Mouse (Mus musculus): Measurements from ENCODE around the gene Sf1. TPM values are rescaled to one million over a fixed set of nuclear protein-coding genes. Genes with fewer than 3 reads are reported as not detected.
A peak's percentile ranks its signal among the peaks of the same experiment; 100 is the strongest.

Gene Sf1
- total RNA-seq, 1 experiment: 150 TPM

DNA sequence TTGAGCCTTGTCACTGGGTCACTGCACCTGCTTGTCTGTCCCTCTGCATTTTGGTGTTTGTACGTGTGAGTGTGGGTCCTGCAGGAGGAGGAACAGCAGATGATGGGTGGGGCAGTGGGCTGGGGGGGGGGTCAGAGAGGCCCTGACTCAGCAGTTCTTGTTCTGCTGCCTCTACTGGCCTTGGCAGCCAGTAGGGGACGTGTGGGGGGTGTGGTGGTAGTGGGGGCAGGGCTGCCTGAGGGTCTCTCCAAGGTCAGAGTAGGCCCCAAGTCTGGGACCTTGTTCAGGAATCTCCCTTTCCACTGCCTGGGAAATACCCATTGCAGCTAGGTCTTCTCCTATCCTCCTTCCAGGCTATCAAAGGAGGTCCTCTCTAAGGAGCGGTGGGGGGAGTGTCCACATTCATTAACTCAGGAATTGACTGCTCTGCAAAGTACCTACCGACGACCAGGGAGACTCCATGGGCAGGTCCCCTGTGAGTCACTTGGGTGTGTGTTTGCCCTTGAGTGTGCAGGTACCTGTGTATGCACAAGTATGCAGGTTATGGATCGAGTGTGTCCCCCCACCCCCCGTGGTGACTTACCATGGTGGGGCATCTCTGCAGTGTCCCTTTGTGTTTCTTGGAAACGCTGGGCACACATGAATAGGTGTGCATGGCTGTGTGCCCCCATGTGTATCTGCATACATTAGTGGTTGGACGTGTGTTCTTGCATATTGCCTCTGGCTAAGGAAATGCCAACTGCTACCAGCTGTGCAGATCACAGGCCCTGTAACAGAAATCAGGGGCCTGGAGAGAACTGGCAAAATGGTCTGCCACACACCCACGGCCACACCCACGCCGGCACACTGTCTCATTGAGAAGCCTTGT lies 53.6 kb downstream of the Sf1 start:
- in situ Hi-C loops (cut with MboI; ENCODE audit: low sequenced_read_pairs in 2 of 2, unreplicated experiment in 2 of 2): no loop called here
- Histone ChIP-seq H3K4me1 (ENCODE audit: control insufficient read depth in 2 of 2, insufficient read depth in 2 of 2, low read length in 2 of 2, poor library complexity in 1 of 2) (peaks cover 13 to 38% of the 10 kb centered on the region in 2 experiments), H3K4me3 (ENCODE audit: insufficient read depth in 1 of 2, low read depth in 1 of 2, low read length in 2 of 2, poor library complexity in 1 of 2, severe bottlenecking in 1 of 2) (peak overlapping the region; percentile 7 to 14; a peak in 2 of 4 replicates), H3K9me3 (ENCODE audit: control insufficient read depth, insufficient read depth, low read depth, low read length) (no peaks in the 10 kb centered on the region), H3K27ac (ENCODE audit: insufficient read depth, low read depth, low read length, poor library complexity, severe bottlenecking) (peak overlapping the region; percentile 80), H3K9ac (ENCODE audit: insufficient read depth, low read depth, low read length, poor library complexity, severe bottlenecking) (peak overlapping the region; percentile 47; the same call in 1 of the 2 replicates), H3K36me3 (ENCODE audit: control insufficient read depth, insufficient read depth, low read length, poor library complexity, severe bottlenecking) (peaks cover 2% of the 10 kb centered on the region; the same call in 1 of the 2 replicates)
- DNase-seq (ENCODE audit: low read depth, low spot score): no peak
- TF ChIP-seq ZC3H11A (IDR thresholded peaks at IDR 0.05; ENCODE audit: borderline replicate concordance, low read depth, low read length) (no peak), ZNF384 (IDR thresholded peaks at IDR 0.05; ENCODE audit: low read depth, low read length) (no peak), MAFK (IDR thresholded peaks at IDR 0.05; ENCODE audit: insufficient read depth, low read depth, low read length) (peak; percentile 91), HCFC1 (IDR thresholded peaks at IDR 0.05; ENCODE audit: borderline replicate concordance, insufficient read depth, low read length) (no peak)

DNA sequence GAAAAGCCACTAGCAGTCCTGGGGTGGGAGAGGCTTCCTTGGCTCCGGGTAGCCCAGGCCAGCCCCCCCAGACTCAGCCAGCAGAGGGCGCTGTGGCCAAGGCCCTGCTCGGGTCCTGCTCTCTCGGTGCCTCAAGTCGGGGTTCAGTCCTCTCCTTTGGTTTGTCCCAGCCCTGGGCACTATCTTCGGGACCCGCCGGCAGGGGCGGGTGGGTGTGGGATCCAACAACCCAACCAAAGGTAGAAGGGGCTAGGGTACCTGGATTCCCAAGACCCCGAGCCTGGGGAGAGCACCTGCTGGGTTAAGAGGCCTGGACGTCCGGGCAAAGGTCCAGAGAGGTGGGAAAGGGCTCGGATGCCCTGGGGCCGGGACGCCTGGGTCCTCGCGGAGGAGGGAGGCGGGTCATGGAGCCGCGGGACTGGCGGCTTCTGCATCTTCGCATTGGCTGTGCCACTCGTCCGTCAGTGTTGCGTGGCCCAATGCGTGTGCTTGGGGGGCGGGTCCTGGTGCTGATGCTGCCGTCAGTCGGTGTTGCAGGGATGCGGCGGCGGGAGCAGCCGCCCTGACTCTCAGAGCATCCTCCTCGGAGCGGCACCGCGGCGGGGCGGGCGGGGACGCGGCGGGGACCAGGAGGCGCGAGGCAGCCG lies 54.9 kb downstream of the Sf1 start, which contains the start of gene Nrxn2:
Nrxn2 (plus strand) TSS at position 499 of the 647 bp plus-strand sequence.
- in situ Hi-C loops (cut with MboI; ENCODE audit: low sequenced_read_pairs in 2 of 2, unreplicated experiment in 2 of 2): no loop called here
- Histone ChIP-seq H3K9ac (ENCODE audit: insufficient read depth, low read depth, low read length, poor library complexity, severe bottlenecking) (peak within 1 kb of the TSS; percentile 62; the same call in 1 of the 2 replicates), H3K9me3 (ENCODE audit: control insufficient read depth, insufficient read depth, low read depth, low read length) (no peaks in the 10 kb centered on the region), H3K27ac (ENCODE audit: insufficient read depth, low read depth, low read length, poor library complexity, severe bottlenecking) (peak within 1 kb of the TSS; percentile 80; the same call in 1 of the 2 replicates), H3K4me3 (ENCODE audit: insufficient read depth in 1 of 2, low read depth in 1 of 2, low read length in 2 of 2, poor library complexity in 1 of 2, severe bottlenecking in 1 of 2) (peak within 1 kb of the TSS; percentile 63 to 98), H3K4me1 (ENCODE audit: control insufficient read depth in 2 of 2, insufficient read depth in 2 of 2, low read length in 2 of 2, poor library complexity in 1 of 2) (peaks cover 9 to 38% of the 10 kb centered on the region in 2 experiments; a peak in 3 of 4 replicates), H3K36me3 (ENCODE audit: control insufficient read depth, insufficient read depth, low read length, poor library complexity, severe bottlenecking) (peaks cover 2% of the 10 kb centered on the region; the same call in 1 of the 2 replicates)
- DNase-seq (ENCODE audit: low read depth, low spot score): peak; percentile 85
- 0 out of 2 replicates have a peak, but pooled peaks have one; percentile 58 for TF ChIP-seq HCFC1 (IDR thresholded peaks at IDR 0.05; ENCODE audit: borderline replicate concordance, insufficient read depth, low read length)
- 0 out of 2 replicates have a peak, but pooled peaks have one; percentile 5 for TF ChIP-seq MAFK (IDR thresholded peaks at IDR 0.05; ENCODE audit: insufficient read depth, low read depth, low read length)
- peak; percentile 82 for TF ChIP-seq CHD2 (IDR thresholded peaks at IDR 0.05; ENCODE audit: low read depth, low read length)
- 0 out of 2 replicates have a peak, but pooled peaks have one; percentile 1 for TF ChIP-seq ZC3H11A (IDR thresholded peaks at IDR 0.05; ENCODE audit: borderline replicate concordance, low read depth, low read length)
- TF ChIP-seq ZNF384 (IDR thresholded peaks at IDR 0.05; ENCODE audit: low read depth, low read length): no peak

DNA sequence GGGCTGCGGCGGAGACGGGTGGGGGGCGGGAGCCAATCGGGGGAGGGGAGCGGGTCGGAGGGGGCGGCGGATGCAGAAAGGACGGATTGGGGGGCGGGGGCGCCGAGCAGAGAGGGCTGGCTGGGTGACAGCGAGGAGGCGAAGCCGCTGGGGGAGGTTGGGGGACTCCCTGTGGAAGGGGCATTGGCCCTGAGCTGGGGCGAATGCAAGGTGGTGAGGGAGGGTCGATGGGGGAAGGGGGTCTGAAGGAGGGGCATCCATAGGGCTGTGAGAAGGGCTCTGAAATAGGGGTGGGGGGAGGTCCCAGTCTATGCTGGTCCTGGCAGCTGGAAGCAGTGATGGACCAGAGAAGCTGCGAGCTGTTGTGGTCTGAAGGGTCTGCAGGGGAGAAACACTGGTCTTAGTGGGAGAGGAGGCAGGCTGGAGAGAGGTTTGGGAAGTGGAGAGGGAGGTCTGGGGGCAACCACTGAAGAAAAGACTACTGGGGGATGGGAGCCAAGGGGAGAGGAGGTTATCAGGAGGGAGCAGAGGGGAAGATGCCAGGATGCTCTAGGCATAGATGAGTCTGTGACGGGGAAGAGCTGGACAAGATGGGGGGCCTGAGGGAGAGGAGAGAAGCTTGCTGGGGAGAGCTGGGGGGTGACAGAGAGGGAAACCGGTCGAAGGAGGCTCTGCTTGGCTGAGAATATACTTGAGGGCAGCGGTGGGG lies 55.6 kb downstream of the Sf1 start:
- no peak overlapping the region for H3K27ac ChIP-seq (ENCODE audit: insufficient read depth, low read depth, low read length, poor library complexity, severe bottlenecking)
- in situ Hi-C loops (cut with MboI; ENCODE audit: low sequenced_read_pairs in 2 of 2, unreplicated experiment in 2 of 2): no loop called here
- DNase-seq (ENCODE audit: low read depth, low spot score): no peak
- TF ChIP-seq MAFK (IDR thresholded peaks at IDR 0.05; ENCODE audit: insufficient read depth, low read depth, low read length) (no peak), CHD2 (IDR thresholded peaks at IDR 0.05; ENCODE audit: low read depth, low read length) (no peak), HCFC1 (IDR thresholded peaks at IDR 0.05; ENCODE audit: borderline replicate concordance, insufficient read depth, low read length) (no peak)
- peaks cover 8 to 36% of the 10 kb centered on the region in 2 experiments; a peak in 3 of 4 replicates for H3K4me1 ChIP-seq (ENCODE audit: control insufficient read depth in 2 of 2, insufficient read depth in 2 of 2, low read length in 2 of 2, poor library complexity in 1 of 2)
- peak overlapping the region in 1 of 2 experiments; percentile 63; a peak in 3 of 4 replicates for H3K4me3 ChIP-seq (ENCODE audit: insufficient read depth in 1 of 2, low read depth in 1 of 2, low read length in 2 of 2, poor library complexity in 1 of 2, severe bottlenecking in 1 of 2)
- no peak overlapping the region for H3K9ac ChIP-seq (ENCODE audit: insufficient read depth, low read depth, low read length, poor library complexity, severe bottlenecking)
- no peaks in the 10 kb centered on the region for H3K9me3 ChIP-seq (ENCODE audit: control insufficient read depth, insufficient read depth, low read depth, low read length)
- H3K36me3 ChIP-seq (ENCODE audit: control insufficient read depth, insufficient read depth, low read length, poor library complexity, severe bottlenecking): peaks cover 2% of the 10 kb centered on the region; the same call in 1 of the 2 replicates

DNA sequence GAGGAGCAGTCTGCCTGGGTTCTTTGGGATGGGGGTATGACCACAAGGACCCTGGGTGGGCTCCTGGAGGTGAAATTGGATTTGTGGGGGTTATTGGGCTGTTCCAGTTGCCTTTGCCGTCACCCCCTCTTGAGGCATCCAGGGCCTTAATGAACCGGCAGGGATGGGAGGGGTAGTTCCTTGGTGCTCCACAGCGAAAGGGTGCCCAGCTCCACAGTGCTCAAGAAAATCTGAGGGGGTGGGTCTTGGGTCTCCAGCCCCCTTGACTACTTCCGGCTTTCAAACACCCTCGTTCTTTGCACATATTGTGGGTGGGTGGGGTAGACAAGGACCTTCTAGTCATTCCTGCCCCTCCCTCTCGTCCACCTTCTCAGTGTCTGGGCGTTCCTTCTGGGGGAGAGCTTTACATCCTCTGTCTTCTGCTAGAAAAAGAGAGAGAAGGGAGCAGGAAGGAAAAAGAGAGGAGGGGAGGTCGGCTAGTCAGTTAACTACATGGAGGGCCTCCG lies 56.4 kb downstream of the Sf1 start:
- in situ Hi-C loops (cut with MboI; ENCODE audit: low sequenced_read_pairs in 2 of 2, unreplicated experiment in 2 of 2): no loop called here
- DNase-seq (ENCODE audit: low read depth, low spot score): no peak
- no peaks in the 10 kb centered on the region; the same call in 1 of the 2 replicates for H3K36me3 ChIP-seq (ENCODE audit: control insufficient read depth, insufficient read depth, low read length, poor library complexity, severe bottlenecking)
- TF ChIP-seq ZC3H11A (IDR thresholded peaks at IDR 0.05; ENCODE audit: borderline replicate concordance, low read depth, low read length) (no peak), ZNF384 (IDR thresholded peaks at IDR 0.05; ENCODE audit: low read depth, low read length) (no peak), MAFK (IDR thresholded peaks at IDR 0.05; ENCODE audit: insufficient read depth, low read depth, low read length) (no peak), CHD2 (IDR thresholded peaks at IDR 0.05; ENCODE audit: low read depth, low read length) (no peak), HCFC1 (IDR thresholded peaks at IDR 0.05; ENCODE audit: borderline replicate concordance, insufficient read depth, low read length) (no peak)
- no peaks in the 10 kb centered on the region for H3K9me3 ChIP-seq (ENCODE audit: control insufficient read depth, insufficient read depth, low read depth, low read length)
- H3K4me1 ChIP-seq (ENCODE audit: control insufficient read depth in 2 of 2, insufficient read depth in 2 of 2, low read length in 2 of 2, poor library complexity in 1 of 2): peaks cover 7 to 32% of the 10 kb centered on the region in 2 experiments; a peak in 3 of 4 replicates
- H3K9ac ChIP-seq (ENCODE audit: insufficient read depth, low read depth, low read length, poor library complexity, severe bottlenecking): no peak overlapping the region
- no peak overlapping the region for H3K27ac ChIP-seq (ENCODE audit: insufficient read depth, low read depth, low read length, poor library complexity, severe bottlenecking)
- H3K4me3 ChIP-seq (ENCODE audit: insufficient read depth in 1 of 2, low read depth in 1 of 2, low read length in 2 of 2, poor library complexity in 1 of 2, severe bottlenecking in 1 of 2): no peak overlapping the region
